Mouse (Mus musculus) hindbrain, embryonic 16.5 days (tissue): Measurements from ENCODE around the gene Prr29. TPM values are rescaled to one million over a fixed set of nuclear protein-coding genes. Genes with fewer than 3 reads are reported as not detected.
"Not testable (repeated sequence)": the region's sequence is repeated elsewhere in the genome, so short reads cannot be mapped to it uniquely, and the experiment has no call there.

Experiments
- ATAC-seq: fragments of 200-750 bp; cut with Nextera tagmentation; 2 replicates; pipeline ENCODE4 v1.8.0; 2017; ENCODE audit warnings: moderate TSS enrichment, moderate library complexity
- H3K27ac ChIP-seq: fragments of 300-500 bp; sonication (generic); 2 replicates; pipeline ENCODE4 v1.5.1; 2014; ENCODE audit warnings: low read depth, mild to moderate bottlenecking, control low read depth, low read length, moderate library complexity
- H3K27me3 ChIP-seq: fragments of 300-500 bp; sonication (generic); replicated peaks from 2 replicates; pipeline ENCODE4 v1.6.1; 2014; ENCODE audit warnings: low read length; ENCODE audit not compliant: control insufficient read depth, insufficient read depth
- H3K36me3 ChIP-seq: fragments of 300-500 bp; sonication (generic); 2 replicates; pipeline ENCODE4 v1.6.1; 2014; ENCODE audit warnings: mild to moderate bottlenecking, low read length, moderate library complexity, mixed read lengths; ENCODE audit not compliant: control insufficient read depth, insufficient read depth
- H3K4me1 ChIP-seq: fragments of 300-500 bp; sonication (generic); 2 replicates; pipeline ENCODE4 v1.6.1; 2014; ENCODE audit warnings: low read depth, low read length; ENCODE audit not compliant: control insufficient read depth, insufficient read depth
- H3K4me2 ChIP-seq: fragments of 300-500 bp; sonication (generic); 2 replicates; pipeline ENCODE4 v1.6.1; 2014; ENCODE audit warnings: mild to moderate bottlenecking, low read length, control low read depth, moderate library complexity
- H3K4me3 ChIP-seq: fragments of 300-500 bp; sonication (generic); 2 replicates; pipeline ENCODE4 v1.5.1; 2014; ENCODE audit warnings: mild to moderate bottlenecking, low read length, control low read depth, moderate library complexity
- H3K9ac ChIP-seq: fragments of 300-500 bp; sonication (generic); 2 replicates; pipeline ENCODE4 v1.6.1; 2014; ENCODE audit warnings: low read depth, mild to moderate bottlenecking, control low read depth, low read length, moderate library complexity
- H3K9me3 ChIP-seq: fragments of 300-500 bp; sonication (generic); 2 replicates; pipeline ENCODE4 v1.6.1; 2014; ENCODE audit warnings: mild to moderate bottlenecking, low read length, moderate library complexity; ENCODE audit not compliant: control insufficient read depth
- WGBS: fragments of 180-500 bp; shearing (Covaris S2); extraction: QIAGEN DNeasy Blood & Tissue Kit; methylation state at CpG from one replicate; pipeline ENCODE4 v1.1.7; 2014; 5-methylcytosine and 5-hydroxymethylcytosine counted together
- polyA plus RNA-seq: library from polyadenylated mRNA; unstranded; fragments of >200 nt; fragmentation: Nextera tagmentation; extraction: Ambion mirVana; gene quantifications from 2 replicates; pipeline ENCODE4 v1.2.1, GENCODE M21; 2015

Gene Prr29
- polyA plus RNA-seq, 1 experiment from 2014 or later = not detected

DNA sequence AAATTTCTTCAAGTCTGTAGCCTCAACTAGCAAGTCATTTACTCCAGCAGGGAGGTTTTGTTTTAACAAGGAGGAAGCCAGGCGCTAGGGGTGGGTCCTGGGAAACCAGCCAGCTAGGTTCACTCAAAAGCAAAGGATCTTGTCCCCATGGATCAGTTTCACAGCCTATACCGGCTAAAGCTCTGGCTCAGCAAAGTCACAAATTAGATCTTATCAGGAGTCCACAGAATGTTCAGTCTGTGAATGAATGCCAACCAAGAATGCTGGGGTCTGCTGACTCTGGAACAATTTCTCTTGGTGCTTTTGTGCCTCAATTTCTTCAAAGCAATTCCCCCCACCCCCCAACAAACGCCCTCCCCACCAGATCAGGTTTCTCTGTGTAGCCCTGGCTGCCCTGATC lies 24.3 kb downstream of the Prr29 start:
- Histone ChIP-seq H3K27me3 (no peaks in the 10 kb centered on the region), H3K4me2 (no peak overlapping the region), H3K4me1 (no peaks in the 10 kb centered on the region), H3K27ac (no peak overlapping the region), H3K9ac (no peak overlapping the region), H3K36me3 (no peaks in the 10 kb centered on the region), H3K4me3 (no peak overlapping the region), H3K9me3 (no peaks in the 10 kb centered on the region)
- WGBS = 46% methylated on average over 3 of the region's 3 CpGs
- no peak for ATAC-seq

DNA sequence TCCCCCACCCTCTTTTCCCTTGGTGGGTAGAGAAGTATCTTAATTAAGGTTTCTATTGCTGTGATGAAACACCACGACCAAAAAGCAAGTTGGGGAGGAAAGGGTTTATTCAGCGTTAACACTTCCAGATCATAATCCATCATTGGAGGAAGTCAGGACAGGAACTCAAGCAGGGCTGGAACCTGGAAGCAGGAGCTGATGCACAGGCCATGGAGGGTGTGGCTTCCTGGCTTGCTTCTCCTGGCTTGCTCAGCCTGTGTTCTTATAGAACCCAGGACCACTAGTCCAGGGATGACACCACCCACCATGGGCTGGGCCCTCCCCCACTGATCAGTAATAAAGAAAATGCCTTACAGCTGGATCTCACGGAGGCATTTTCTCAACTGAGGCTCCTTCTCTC lies 25.5 kb downstream of the Prr29 start:
- Histone ChIP-seq H3K4me2 (no peak overlapping the region), H3K9ac (no peak overlapping the region), H3K9me3 (no peaks in the 10 kb centered on the region), H3K4me1 (no peaks in the 10 kb centered on the region), H3K27ac (no peak overlapping the region), H3K4me3 (no peak overlapping the region), H3K36me3 (no peaks in the 10 kb centered on the region), H3K27me3 (no peaks in the 10 kb centered on the region)
- WGBS = 69% methylated on average over 3 of the region's 3 CpGs
- ATAC-seq = no peak

DNA sequence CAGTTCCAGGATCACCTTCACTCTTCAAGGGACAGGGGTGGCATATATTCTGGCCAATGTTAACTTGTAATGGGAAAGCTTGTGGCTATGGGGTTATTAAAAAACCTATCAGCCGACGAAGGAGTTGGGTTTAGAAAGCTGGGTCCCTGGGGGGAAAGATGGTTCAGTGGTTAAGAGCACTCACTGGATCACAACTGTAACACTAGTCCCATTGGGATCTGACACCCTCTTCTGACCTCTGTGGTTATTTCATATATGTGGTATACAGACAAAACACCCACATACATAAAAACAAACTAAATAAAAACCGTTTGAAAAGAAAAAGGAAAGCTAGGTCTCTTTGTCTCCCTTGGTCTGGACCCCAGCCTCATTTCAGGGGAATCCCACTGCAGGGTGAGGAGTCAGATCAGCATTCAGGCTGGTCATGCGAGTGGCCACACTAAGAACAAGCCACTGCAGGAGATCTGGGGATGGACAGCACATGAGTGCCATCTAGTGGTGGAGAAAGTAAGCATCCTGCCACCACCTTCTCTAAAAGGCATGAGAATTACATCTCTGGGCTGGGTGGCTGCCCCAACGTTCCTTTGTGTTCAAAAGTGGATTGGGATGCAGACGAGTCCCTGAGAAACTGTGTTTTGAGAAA lies 26.4 kb downstream of the Prr29 start:
- no peak overlapping the region for H3K4me2 ChIP-seq
- H3K4me3 ChIP-seq = no peak overlapping the region
- ATAC-seq = peak; percentile 71
- no peaks in the 10 kb centered on the region for H3K4me1 ChIP-seq
- no peaks in the 10 kb centered on the region for H3K27me3 ChIP-seq
- no peak overlapping the region for H3K9ac ChIP-seq
- H3K36me3 ChIP-seq = no peaks in the 10 kb centered on the region
- 30% methylated on average over 6 of the region's 6 CpGs for WGBS
- no peaks in the 10 kb centered on the region for H3K9me3 ChIP-seq
- no peak overlapping the region for H3K27ac ChIP-seq

DNA sequence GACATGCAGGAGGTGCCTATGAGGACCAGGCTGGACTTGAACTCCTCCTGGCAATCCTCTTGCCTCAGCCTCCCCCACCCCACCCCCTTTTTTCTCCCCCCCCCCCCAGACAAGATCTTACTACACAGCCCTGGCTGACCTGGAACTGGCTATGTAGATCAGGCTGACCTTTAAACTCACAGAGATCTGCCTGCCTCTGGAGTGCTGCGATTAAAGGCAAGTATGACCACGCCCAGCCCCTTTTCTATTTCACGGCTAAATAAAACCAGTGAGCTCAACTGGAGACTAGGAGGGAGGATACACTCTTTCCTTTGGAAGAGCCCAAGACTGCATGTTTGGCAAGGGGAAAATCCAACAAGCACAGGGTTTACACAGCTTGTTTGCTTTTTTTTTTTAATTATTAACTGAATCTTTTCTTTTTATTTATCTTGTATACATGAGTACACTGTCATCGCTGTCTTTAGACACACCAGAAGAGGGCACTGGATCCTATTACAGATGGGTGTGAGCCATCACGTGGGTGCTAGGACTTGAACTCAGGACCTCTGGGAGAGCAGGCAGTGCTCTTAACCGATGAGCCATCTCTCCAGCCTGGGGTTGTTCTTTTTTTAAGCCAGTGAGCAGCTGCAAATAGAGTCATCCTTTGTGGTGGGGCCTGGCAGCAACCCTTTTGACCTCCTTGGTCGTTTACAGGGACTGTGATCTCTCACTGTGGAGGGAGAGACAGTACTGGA lies 27.5 kb downstream of the Prr29 start:
- Histone ChIP-seq H3K27me3 (no peaks in the 10 kb centered on the region), H3K4me1 (no peaks in the 10 kb centered on the region), H3K4me3 (no peak overlapping the region), H3K27ac (no peak overlapping the region), H3K36me3 (no peaks in the 10 kb centered on the region), H3K9ac (no peak overlapping the region), H3K4me2 (no peak overlapping the region), H3K9me3 (no peaks in the 10 kb centered on the region)
- 73% methylated on average over 7 of the region's 7 CpGs for WGBS
- no peak for ATAC-seq

DNA sequence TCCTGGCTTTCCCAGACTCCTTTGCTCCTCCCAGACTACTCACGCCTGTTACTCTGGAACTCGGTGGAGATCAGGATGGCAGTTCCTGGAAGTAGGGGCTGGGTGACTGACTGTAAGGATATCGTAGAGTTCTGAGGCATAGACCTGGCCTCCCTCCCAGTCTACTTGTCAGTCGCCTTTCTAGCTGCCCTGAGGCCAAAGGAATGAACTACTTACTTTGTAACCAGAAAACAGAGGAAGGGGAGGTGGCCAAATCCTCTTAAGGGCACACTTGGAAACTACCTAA lies 28.0 kb downstream of the Prr29 start:
- 72% methylated on average over 4 of the region's 4 CpGs for WGBS
- no peak overlapping the region for H3K4me2 ChIP-seq
- no peaks in the 10 kb centered on the region for H3K4me1 ChIP-seq

DNA sequence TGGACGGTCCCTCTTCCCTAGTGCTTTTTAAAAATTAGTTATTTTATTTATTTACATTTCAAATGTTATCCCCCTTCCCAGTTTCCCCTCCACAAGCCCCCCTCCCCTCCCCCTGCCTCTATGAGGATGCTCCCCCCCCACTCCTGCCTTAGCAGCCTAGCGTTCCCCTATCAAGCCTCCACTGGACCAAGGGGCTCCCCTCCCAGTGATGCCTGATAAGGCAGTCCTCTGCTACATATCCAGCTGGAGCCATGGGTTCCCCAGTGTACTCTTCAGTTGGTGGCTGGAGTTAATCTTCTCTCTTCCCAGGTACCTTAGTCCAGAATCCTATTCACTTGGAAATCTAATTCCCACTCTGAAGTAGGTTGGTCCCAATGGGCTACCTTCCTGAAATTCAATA lies 28.8 kb downstream of the Prr29 start:
- not testable (repeated sequence) for H3K27ac ChIP-seq, ATAC-seq, H3K4me2 ChIP-seq, H3K9me3 ChIP-seq, H3K9ac ChIP-seq, H3K36me3 ChIP-seq, H3K4me1 ChIP-seq, H3K27me3 ChIP-seq, H3K4me3 ChIP-seq
- 75% methylated on average over 2 of the region's 2 CpGs for WGBS

More for the DNA sequence above, 28.0 kb downstream of the Prr29 start:
- Histone ChIP-seq H3K4me3 (no peak overlapping the region), H3K27me3 (no peaks in the 10 kb centered on the region), H3K36me3 (0 out of 2 replicates have a peak, but pooled peaks cover 2% of the 10 kb centered on the region), H3K9me3 (no peaks in the 10 kb centered on the region), H3K9ac (no peak overlapping the region), H3K27ac (no peak overlapping the region)
- no peak for ATAC-seq

DNA sequence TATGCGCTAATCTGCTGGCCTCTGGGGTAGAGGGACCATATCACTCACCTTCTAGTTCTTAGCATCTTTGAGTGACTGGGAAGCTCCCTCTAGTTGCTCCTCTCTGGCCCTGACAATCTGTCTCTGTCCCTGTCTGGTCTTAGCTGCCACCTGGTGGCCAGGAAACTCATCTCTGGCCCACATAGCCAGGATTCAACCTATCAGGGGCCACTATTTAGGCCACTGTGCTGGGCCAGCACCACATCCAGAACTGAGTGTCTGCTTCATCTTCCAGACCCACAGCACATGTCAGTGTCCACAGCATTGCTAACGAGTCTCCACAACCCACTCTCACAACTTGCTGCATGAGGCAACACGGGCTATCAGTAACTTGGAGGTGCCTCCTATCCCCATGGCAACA lies 32.4 kb downstream of the Prr29 start:
- no peak overlapping the region for H3K9ac ChIP-seq
- no peaks in the 10 kb centered on the region for H3K4me1 ChIP-seq
- H3K27ac ChIP-seq = no peak overlapping the region
- H3K4me3 ChIP-seq = no peak overlapping the region
- WGBS = 80% methylated on average over 3 of the region's 3 CpGs
- no peaks in the 10 kb centered on the region for H3K9me3 ChIP-seq
- ATAC-seq = no peak
- H3K4me2 ChIP-seq = no peak overlapping the region
- H3K36me3 ChIP-seq = peaks cover 7% of the 10 kb centered on the region; the same call in 1 of the 2 replicates
- H3K27me3 ChIP-seq = no peaks in the 10 kb centered on the region

DNA sequence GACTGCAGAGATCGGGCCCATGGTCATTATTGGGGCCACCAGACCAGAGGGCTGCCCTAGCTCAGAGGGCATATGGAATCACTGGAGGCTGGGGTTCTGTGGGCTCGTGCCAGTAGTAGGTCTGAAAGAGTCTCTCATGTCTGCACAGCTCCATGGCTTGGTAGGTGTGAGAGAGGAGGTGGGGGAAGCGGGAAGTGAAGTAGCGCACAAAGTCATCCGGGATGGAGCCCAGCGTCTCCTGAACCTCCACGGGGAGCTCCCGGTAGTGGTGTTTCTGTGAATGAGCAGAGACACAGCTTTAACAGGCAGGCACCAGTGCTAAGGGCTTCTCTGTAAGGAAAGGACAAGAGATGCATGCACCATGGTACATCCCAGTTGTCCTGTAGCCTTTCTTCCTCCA lies 33.2 kb downstream of the Prr29 start:
- no peak overlapping the region for H3K4me3 ChIP-seq
- H3K27ac ChIP-seq = no peak overlapping the region
- no peak overlapping the region for H3K9ac ChIP-seq
- peaks cover 8% of the 10 kb centered on the region; the same call in 1 of the 2 replicates for H3K36me3 ChIP-seq
- ATAC-seq = no peak
- WGBS = 94% methylated on average over 8 of the region's 8 CpGs
- H3K4me2 ChIP-seq = no peak overlapping the region
- H3K27me3 ChIP-seq = no peaks in the 10 kb centered on the region
- H3K4me1 ChIP-seq = no peaks in the 10 kb centered on the region
- no peaks in the 10 kb centered on the region for H3K9me3 ChIP-seq

DNA sequence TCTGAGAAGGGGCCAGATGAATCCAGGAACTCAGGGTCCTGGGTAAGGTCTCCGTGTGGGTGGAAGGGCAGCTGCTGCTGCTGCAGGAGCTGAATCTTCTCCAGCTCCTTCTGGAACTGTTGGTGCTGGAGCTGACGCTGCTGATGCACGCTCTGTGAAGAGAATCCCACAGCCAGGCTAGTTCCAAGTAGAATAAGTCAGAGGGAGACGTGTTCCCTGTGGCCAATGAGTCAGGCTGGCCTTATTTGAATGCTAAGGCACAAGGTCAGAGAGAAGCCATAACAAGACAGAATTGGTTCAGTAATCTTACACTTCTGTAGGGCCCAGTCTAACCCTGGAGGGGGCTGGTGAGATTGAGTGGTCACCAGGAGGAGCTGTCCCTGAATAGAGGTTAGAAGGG lies 44.7 kb downstream of the Prr29 start:
- no peak overlapping the region; the same call in 1 of the 2 replicates for H3K9ac ChIP-seq
- no peaks in the 10 kb centered on the region for H3K9me3 ChIP-seq
- no peak for ATAC-seq
- no peak overlapping the region for H3K27ac ChIP-seq
- H3K4me3 ChIP-seq = no peak overlapping the region
- H3K36me3 ChIP-seq = peaks cover 21% of the 10 kb centered on the region
- H3K4me2 ChIP-seq = no peak overlapping the region
- H3K4me1 ChIP-seq = no peaks in the 10 kb centered on the region
- no peaks in the 10 kb centered on the region for H3K27me3 ChIP-seq
- WGBS = 72% methylated on average over 4 of the region's 4 CpGs
